In the genomic region with DNA sequence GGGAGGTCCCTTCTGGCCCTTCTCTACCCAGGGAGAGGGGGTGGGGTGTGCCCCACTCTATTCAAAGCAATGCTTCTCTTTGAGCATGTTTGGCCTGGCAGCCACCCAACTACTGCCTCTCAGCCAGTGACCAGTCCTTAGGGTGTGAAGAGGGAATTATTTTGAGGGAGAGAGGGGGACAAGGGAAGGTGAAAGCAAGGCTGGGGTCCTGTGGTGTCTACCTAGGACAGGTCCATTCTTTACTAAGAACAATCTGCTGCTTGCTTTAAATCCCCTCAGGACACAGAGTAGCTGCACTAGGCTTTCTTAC, we compare ENCODE assay signal across 10 mouse cellular contexts. TPM values are rescaled to one million over a fixed set of nuclear protein-coding genes. Genes with fewer than 3 reads are reported as not detected.
DNase-seq lines count a peak whose midpoint lies in the region; ATAC-seq and TF ChIP-seq lines count a peak whose summit lies in the region.
"Had no signal": no experiment of that assay in that cellular context is flagged by ENCODE, and none has a peak within 500 bp of the region (broad histone marks: within the 10 kb centered on the region; RNA-seq: fewer than 3 reads in every experiment).

No protein-coding gene starts in this region.

- H3K9me3 ChIP-seq in embryonic facial prominence, embryonic 12.5 days = no peaks in the 10 kb centered on the region
- H3K9me3 ChIP-seq in hindbrain, embryonic 11.5 days (ENCODE audit: control insufficient read depth, low read length) = no peaks in the 10 kb centered on the region
- no peaks in the 10 kb centered on the region for H3K9me3 ChIP-seq in lung, postnatal 0 days (ENCODE audit: low read length)
- no peaks in the 10 kb centered on the region for H3K9me3 ChIP-seq in liver, embryonic 11.5 days (ENCODE audit: control insufficient read depth, low read length)
- H3K9me3 ChIP-seq: embryonic facial prominence, embryonic 15.5 days had no signal

- H3K27me3 ChIP-seq in embryonic facial prominence, embryonic 12.5 days = peaks cover 25% of the 10 kb centered on the region
- H3K27me3 ChIP-seq in hindbrain, embryonic 11.5 days (ENCODE audit: control insufficient read depth, insufficient read depth, low read length) = peaks cover 18% of the 10 kb centered on the region
- peaks cover 8% of the 10 kb centered on the region; the same call in 1 of the 2 replicates for H3K27me3 ChIP-seq in lung, postnatal 0 days (replicated peaks; ENCODE audit: insufficient read depth, low read length)
- H3K27me3 ChIP-seq in liver, embryonic 11.5 days (replicated peaks; ENCODE audit: control insufficient read depth, insufficient read depth, low read length) = peaks cover 33% of the 10 kb centered on the region

- no peak for ATAC-seq in embryonic facial prominence, embryonic 12.5 days (ENCODE audit: insufficient number of reproducible peaks, insufficient read depth, low FRiP score, low TSS enrichment)
- ATAC-seq in hindbrain, embryonic 11.5 days (ENCODE audit: low FRiP score) = no peak
- ATAC-seq in lung, postnatal 0 days = peak; percentile 71
- no peak for ATAC-seq in liver, embryonic 11.5 days (replicated peaks; ENCODE audit: low FRiP score)

- no peak overlapping the region for H3K4me2 ChIP-seq in embryonic facial prominence, embryonic 12.5 days (replicated peaks)
- no peak overlapping the region for H3K4me2 ChIP-seq in hindbrain, embryonic 11.5 days (replicated peaks; ENCODE audit: low read depth, low read length)
- no peak overlapping the region for H3K4me2 ChIP-seq in lung, postnatal 0 days (replicated peaks; ENCODE audit: low read depth, low read length)
- no peak overlapping the region for H3K4me2 ChIP-seq in liver, embryonic 11.5 days
- H3K4me2 ChIP-seq: embryonic facial prominence, embryonic 15.5 days had no signal

- TF ChIP-seq CTCF in lung, postnatal 0 days (IDR thresholded peaks at IDR 0.05) = no peak

- H3K4me1 ChIP-seq in embryonic facial prominence, embryonic 12.5 days = peaks cover 22% of the 10 kb centered on the region
- H3K4me1 ChIP-seq in hindbrain, embryonic 11.5 days (replicated peaks; ENCODE audit: control insufficient read depth, insufficient read depth, low read length) = no peaks in the 10 kb centered on the region; the same call in 1 of the 2 replicates
- H3K4me1 ChIP-seq in lung, postnatal 0 days (ENCODE audit: insufficient read depth, low read depth, low read length) = peaks cover 25% of the 10 kb centered on the region
- H3K4me1 ChIP-seq in liver, embryonic 11.5 days (replicated peaks; ENCODE audit: control insufficient read depth, insufficient read depth, low read length) = peaks cover 16% of the 10 kb centered on the region

- peak overlapping the region; percentile 50; the same call in 1 of the 2 replicates for H3K27ac ChIP-seq in embryonic facial prominence, embryonic 12.5 days
- peak overlapping the region; percentile 20; the same call in 1 of the 2 replicates for H3K27ac ChIP-seq in hindbrain, embryonic 11.5 days (ENCODE audit: low read depth, low read length)
- H3K27ac ChIP-seq in lung, postnatal 0 days (ENCODE audit: low read length) = 0 out of 2 replicates have a peak overlapping the region, but pooled peaks have one; percentile 32
- no peak overlapping the region for H3K27ac ChIP-seq in liver, embryonic 11.5 days (ENCODE audit: low read depth, low read length)
- H3K27ac ChIP-seq: left cerebral cortex, adult 2 months had no signal

- H3K9ac ChIP-seq in embryonic facial prominence, embryonic 12.5 days = no peak overlapping the region
- no peak overlapping the region for H3K9ac ChIP-seq in hindbrain, embryonic 11.5 days (ENCODE audit: low read depth, low read length)
- H3K9ac ChIP-seq in lung, postnatal 0 days (replicated peaks; ENCODE audit: low read depth) = no peak overlapping the region
- H3K9ac ChIP-seq in liver, embryonic 11.5 days (ENCODE audit: low read depth, low read length) = no peak overlapping the region
- H3K9ac ChIP-seq: embryonic facial prominence, embryonic 15.5 days had no signal

- no peak overlapping the region for H3K4me3 ChIP-seq in embryonic facial prominence, embryonic 12.5 days
- H3K4me3 ChIP-seq in hindbrain, embryonic 11.5 days (ENCODE audit: low read depth, low read length) = no peak overlapping the region
- H3K4me3 ChIP-seq in lung, postnatal 0 days (ENCODE audit: low read depth, low read length) = no peak overlapping the region
- H3K4me3 ChIP-seq in liver, embryonic 11.5 days (ENCODE audit: low read depth, low read length) = no peak overlapping the region
- H3K4me3 ChIP-seq: embryonic facial prominence, embryonic 15.5 days; left cerebral cortex, adult 2 months had no signal

- H3K36me3 ChIP-seq in embryonic facial prominence, embryonic 12.5 days = no peaks in the 10 kb centered on the region
- H3K36me3 ChIP-seq in hindbrain, embryonic 11.5 days (ENCODE audit: control insufficient read depth, insufficient read depth, low read length) = no peaks in the 10 kb centered on the region
- H3K36me3 ChIP-seq in lung, postnatal 0 days (ENCODE audit: insufficient read depth, low read length) = no peaks in the 10 kb centered on the region
- H3K36me3 ChIP-seq in liver, embryonic 11.5 days (ENCODE audit: control insufficient read depth, insufficient read depth, low read length) = no peaks in the 10 kb centered on the region
- H3K36me3 ChIP-seq: embryonic facial prominence, embryonic 15.5 days had no signal

- no peak for TF ChIP-seq EP300 in lung, postnatal 0 days (IDR thresholded peaks at IDR 0.05)

- DNase-seq in kidney, adult 18-20 months = peak; percentile 34
- no peak for DNase-seq in kidney, adult 9 months
- peak; percentile 19 for DNase-seq in hindbrain, embryonic 11.5 days (ENCODE audit: low spot score)
- DNase-seq in lung, postnatal 0 days (ENCODE audit: low spot score) = peak; percentile 77
- no peak for DNase-seq in c-Kit-positive CD71-positive TER-119-positive erythroid progenitor cells, embryonic 14.5 days (ENCODE audit: low spot score)
- no peak for DNase-seq in liver, embryonic 11.5 days (ENCODE audit: low spot score)
- no peak for DNase-seq in frontal cortex, postnatal 25 days (ENCODE audit: low spot score in 2 of 2)

RNA-seq across cellular contexts. Expression of gene 1700020L24Rik, which starts 11.4 kb away (rescaled TPM):
- polyA plus RNA-seq in embryonic facial prominence, embryonic 12.5 days (2016; fragmentation: Nextera tagmentation; extraction: Ambion mirVana) = 0.45 and 0.60 TPM in 2 replicates
- polyA plus RNA-seq in hindbrain, embryonic 11.5 days (2014; fragmentation: Nextera tagmentation; extraction: Ambion mirVana) = 0.80 and 0.83 TPM in 2 replicates
- polyA plus RNA-seq in lung, postnatal 0 days (2015; fragmentation: Nextera tagmentation; extraction: Ambion mirVana) = 0.23 and 0.54 TPM in 2 replicates
- 0.49 and 0.82 TPM in 2 replicates for polyA plus RNA-seq in liver, embryonic 11.5 days (2014; fragmentation: Nextera tagmentation; extraction: Ambion mirVana)

RNA-seq across cellular contexts. Expression of gene Mmp28, which starts 14.0 kb away (rescaled TPM):
- polyA plus RNA-seq in embryonic facial prominence, embryonic 12.5 days (2016; fragmentation: Nextera tagmentation; extraction: Ambion mirVana) = 2.9 and 3.2 TPM in 2 replicates
- 2.8 and 3.1 TPM in 2 replicates for polyA plus RNA-seq in hindbrain, embryonic 11.5 days (2014; fragmentation: Nextera tagmentation; extraction: Ambion mirVana)
- polyA plus RNA-seq in lung, postnatal 0 days (2015; fragmentation: Nextera tagmentation; extraction: Ambion mirVana) = 4.2 and 5.1 TPM in 2 replicates
- 0.71 and 0.88 TPM in 2 replicates for polyA plus RNA-seq in liver, embryonic 11.5 days (2014; fragmentation: Nextera tagmentation; extraction: Ambion mirVana)

RNA-seq across cellular contexts. Expression of gene Gas2l2, which starts 19.6 kb away (rescaled TPM):
- 0.06 and 0.09 TPM in 2 replicates for polyA plus RNA-seq in embryonic facial prominence, embryonic 12.5 days (2016; fragmentation: Nextera tagmentation; extraction: Ambion mirVana)
- 0.19 and 0.43 TPM in 2 replicates for polyA plus RNA-seq in hindbrain, embryonic 11.5 days (2014; fragmentation: Nextera tagmentation; extraction: Ambion mirVana)
- polyA plus RNA-seq in lung, postnatal 0 days (2015; fragmentation: Nextera tagmentation; extraction: Ambion mirVana) = 1.8 and 2.2 TPM in 2 replicates
- not detected in 2 replicates for polyA plus RNA-seq in liver, embryonic 11.5 days (2014; fragmentation: Nextera tagmentation; extraction: Ambion mirVana)

RNA-seq across cellular contexts. Expression of gene Taf15, which starts 24.0 kb away (rescaled TPM):
- 14.5 and 15.5 TPM in 2 replicates for polyA plus RNA-seq in embryonic facial prominence, embryonic 12.5 days (2016; fragmentation: Nextera tagmentation; extraction: Ambion mirVana)
- 7.3 and 26.6 TPM in 2 replicates for polyA plus RNA-seq in hindbrain, embryonic 11.5 days (2014; fragmentation: Nextera tagmentation; extraction: Ambion mirVana)
- 3.2 and 4.4 TPM in 2 replicates for polyA plus RNA-seq in lung, postnatal 0 days (2015; fragmentation: Nextera tagmentation; extraction: Ambion mirVana)
- 6.0 and 6.6 TPM in 2 replicates for polyA plus RNA-seq in liver, embryonic 11.5 days (2014; fragmentation: Nextera tagmentation; extraction: Ambion mirVana)

RNA-seq across cellular contexts. Expression of gene Rasl10b, which starts 39.9 kb away (rescaled TPM):
- polyA plus RNA-seq in embryonic facial prominence, embryonic 12.5 days (2016; fragmentation: Nextera tagmentation; extraction: Ambion mirVana) = 6.3 and 6.9 TPM in 2 replicates
- 4.2 TPM in 2 replicates for polyA plus RNA-seq in hindbrain, embryonic 11.5 days (2014; fragmentation: Nextera tagmentation; extraction: Ambion mirVana)
- polyA plus RNA-seq in lung, postnatal 0 days (2015; fragmentation: Nextera tagmentation; extraction: Ambion mirVana) = 0.80 and 1.2 TPM in 2 replicates
- polyA plus RNA-seq in liver, embryonic 11.5 days (2014; fragmentation: Nextera tagmentation; extraction: Ambion mirVana) = 0.40 and 1.5 TPM in 2 replicates

Comparison
In these comparisons a context has a peak if more than half of its experiments do, and no peak if none do; other contexts are left out.
1. DNase-seq: peak in kidney, adult 18-20 months (single experiment), hindbrain, embryonic 11.5 days (single experiment) and lung, postnatal 0 days (single experiment); none in kidney, adult 9 months (single experiment), c-Kit-positive CD71-positive TER-119-positive erythroid progenitor cells, embryonic 14.5 days (single experiment), liver, embryonic 11.5 days (single experiment) and frontal cortex, postnatal 25 days (0 of 2).